Mouse (Mus musculus) brain, embryonic 14.5 days (tissue): Measurements from ENCODE around the gene Surf2.

ENCODE experiments used
- CTCF ChIP-seq: fragments of 200-500 bp; IDR thresholded peaks from 2 replicates; pipeline ENCODE4 v1.5.1; 2012; ENCODE audit warnings: inconsistent platforms, mild to moderate bottlenecking, moderate library complexity, borderline replicate concordance; ENCODE audit not compliant: insufficient read depth, insufficient read length; ENCODE audit errors: extremely low read depth
- POLR2A ChIP-seq: fragments of 200-500 bp; IDR thresholded peaks from 2 replicates; pipeline ENCODE4 v1.6.1; 2012; ENCODE audit warnings: mild to moderate bottlenecking, inconsistent platforms, borderline replicate concordance; ENCODE audit not compliant: poor library complexity, insufficient read depth, insufficient read length, severe bottlenecking; ENCODE audit errors: extremely low read depth

DNA sequence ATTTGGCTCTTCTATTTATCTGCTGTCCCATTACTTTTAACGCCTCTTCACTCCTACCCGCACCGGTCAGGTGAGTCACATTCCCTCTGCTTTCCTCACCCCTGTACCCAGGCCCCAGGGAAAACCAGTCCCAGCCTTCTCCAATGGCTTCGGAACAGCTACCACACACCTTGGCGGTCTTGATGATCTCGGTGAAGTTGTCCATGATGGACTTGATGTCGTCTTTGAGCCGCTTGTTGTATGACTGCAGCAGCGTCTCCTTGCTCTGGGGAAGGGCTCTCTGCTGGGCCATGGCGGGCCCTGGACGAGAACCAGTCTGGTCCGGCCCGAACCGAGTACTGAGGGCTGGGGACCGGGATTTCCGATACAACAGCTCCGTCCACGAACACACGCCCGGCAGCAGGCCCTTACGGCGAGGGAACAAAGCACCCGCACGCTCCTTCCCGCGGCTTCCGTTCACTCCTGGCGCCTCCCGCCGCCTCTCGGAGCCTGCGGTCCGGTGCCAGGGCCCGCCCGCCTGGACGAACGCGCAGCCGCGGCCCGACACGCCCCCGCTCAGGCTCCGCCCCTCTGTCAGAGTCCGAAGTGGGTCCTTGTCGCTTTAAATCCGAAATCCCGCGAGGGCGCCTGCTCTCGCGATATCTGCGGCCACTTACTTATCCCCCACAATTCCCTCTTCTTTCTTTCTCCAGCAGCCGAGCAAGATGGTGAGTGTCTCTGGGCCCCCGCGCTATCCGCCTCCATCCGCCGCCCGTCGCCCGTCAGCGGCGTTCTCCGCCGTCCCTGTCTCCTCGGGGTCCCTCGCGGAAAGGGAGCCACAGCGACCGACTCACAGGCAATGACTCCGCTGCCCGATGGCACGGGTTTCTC, 5.8 kb upstream of the Surf2 start, which contains the start of the genes Med22 and Rpl7a:
- TF ChIP-seq POLR2A: peak; percentile 73
- TF ChIP-seq CTCF: no peak
